Mouse (Mus musculus): ENCODE data around the gene Slc25a17. TPM values are rescaled to one million over a fixed set of nuclear protein-coding genes. Genes with fewer than 3 reads are reported as not detected.

The Slc25a17 gene
- total RNA-seq (2021): 10 to 100 TPM; 17.2 to 17.8 TPM

- intact Hi-C loops (cut with DNase I): no loop called here
- DNase-seq (ENCODE audit: low spot score): peak; percentile 93
Measured at GRCm38 (mm10) chr15:81360345-81361021, at the start of gene Slc25a17. Gene Slc25a17 (minus strand): TSS chr15:81360812.

- intact Hi-C loops (cut with DNase I): no loop called here
- DNase-seq (ENCODE audit: low spot score): no peak
Measured at GRCm38 (mm10) chr15:81408199-81408598, 47.6 kb upstream of the Slc25a17 start, which contains the start of gene Dnajb7. Gene Dnajb7 (minus strand): TSS chr15:81408299.

- DNase-seq (ENCODE audit: low spot score): no peak
- intact Hi-C loops (cut with DNase I): no loop called here
Measured at GRCm38 (mm10) chr15:81405008-81405407, 44.4 kb upstream of the Slc25a17 start.

- intact Hi-C loops (cut with DNase I): loop anchor here (5.0 kb wide), 1 partner anchor 188 kb away; the partner anchor contains the start of gene Ep300
- peak; percentile 93 for DNase-seq (ENCODE audit: low spot score)
Measured at GRCm38 (mm10) chr15:81399638-81400315, 39.2 kb upstream of the Slc25a17 start, which contains the start of the genes St13 and Xpnpep3. Gene St13 (minus strand): TSS chr15:81400077. Gene Xpnpep3 (plus strand): TSS chr15:81400138.

GRCm38 (mm10) chr15:81399297-81399637 lies 38.7 kb upstream of the Slc25a17 start:
- no peak for DNase-seq (ENCODE audit: low spot score)
- intact Hi-C loops (cut with DNase I): no loop called here

GRCm38 (mm10) chr15:81398189-81398588 lies 37.6 kb upstream of the Slc25a17 start:
- intact Hi-C loops (cut with DNase I): no loop called here
- no peak for DNase-seq (ENCODE audit: low spot score)

GRCm38 (mm10) chr15:81394211-81394915 lies 33.8 kb upstream of the Slc25a17 start:
- intact Hi-C loops (cut with DNase I): no loop called here
- DNase-seq (ENCODE audit: low spot score): no peak

- intact Hi-C loops (cut with DNase I): no loop called here
- DNase-seq (ENCODE audit: low spot score): no peak
Measured at GRCm38 (mm10) chr15:81392997-81393396, 32.4 kb upstream of the Slc25a17 start.

- intact Hi-C loops (cut with DNase I): no loop called here
- DNase-seq (ENCODE audit: low spot score): no peak
Measured at GRCm38 (mm10) chr15:81386327-81386726, 25.7 kb upstream of the Slc25a17 start.

- DNase-seq (ENCODE audit: low spot score): no peak
- intact Hi-C loops (cut with DNase I): no loop called here
Measured at GRCm38 (mm10) chr15:81378845-81379244, 18.2 kb upstream of the Slc25a17 start.

- DNase-seq (ENCODE audit: low spot score): no peak
- intact Hi-C loops (cut with DNase I): no loop called here
Measured at GRCm38 (mm10) chr15:81374621-81375020, 14.0 kb upstream of the Slc25a17 start.

GRCm38 (mm10) chr15:81370356-81370755 lies 9.7 kb upstream of the Slc25a17 start:
- intact Hi-C loops (cut with DNase I): no loop called here
- DNase-seq (ENCODE audit: low spot score): no peak

- no peak for DNase-seq (ENCODE audit: low spot score)
Measured at GRCm38 (mm10) chr15:81368601-81369000, 8.0 kb upstream of the Slc25a17 start.

GRCm38 (mm10) chr15:81366241-81366640 lies 5.6 kb upstream of the Slc25a17 start:
- DNase-seq (ENCODE audit: low spot score): no peak
- intact Hi-C loops (cut with DNase I): no loop called here

More at GRCm38 (mm10) chr15:81368601-81369000, 8.0 kb upstream of the Slc25a17 start:
- intact Hi-C loops (cut with DNase I): no loop called here

- intact Hi-C loops (cut with DNase I): no loop called here
- DNase-seq (ENCODE audit: low spot score): no peak
Measured at GRCm38 (mm10) chr15:81365246-81365645, 4.6 kb upstream of the Slc25a17 start.

- intact Hi-C loops (cut with DNase I): no loop called here
- DNase-seq (ENCODE audit: low spot score): no peak
Measured at GRCm38 (mm10) chr15:81364271-81364670, 3.7 kb upstream of the Slc25a17 start.

GRCm38 (mm10) chr15:81362501-81362900 lies 1.9 kb upstream of the Slc25a17 start:
- intact Hi-C loops (cut with DNase I): no loop called here
- DNase-seq (ENCODE audit: low spot score): no peak

GRCm38 (mm10) chr15:81361417-81362015 lies 904 bp upstream of the Slc25a17 start:
- DNase-seq (ENCODE audit: low spot score): no peak
- intact Hi-C loops (cut with DNase I): no loop called here

GRCm38 (mm10) chr15:81361022-81361404 lies 401 bp upstream of the Slc25a17 start:
- no peak for DNase-seq (ENCODE audit: low spot score)
- intact Hi-C loops (cut with DNase I): no loop called here

- intact Hi-C loops (cut with DNase I): no loop called here
- no peak for DNase-seq (ENCODE audit: low spot score)
Measured at GRCm38 (mm10) chr15:81359421-81359820, 1.2 kb downstream of the Slc25a17 start.
